Mouse (Mus musculus): Measurements from ENCODE around the gene Agbl4. TPM values are rescaled to one million over a fixed set of nuclear protein-coding genes. Genes with fewer than 3 reads are reported as not detected.

The Agbl4 gene
- polyA plus RNA-seq, 1 experiment: not detected

DNA sequence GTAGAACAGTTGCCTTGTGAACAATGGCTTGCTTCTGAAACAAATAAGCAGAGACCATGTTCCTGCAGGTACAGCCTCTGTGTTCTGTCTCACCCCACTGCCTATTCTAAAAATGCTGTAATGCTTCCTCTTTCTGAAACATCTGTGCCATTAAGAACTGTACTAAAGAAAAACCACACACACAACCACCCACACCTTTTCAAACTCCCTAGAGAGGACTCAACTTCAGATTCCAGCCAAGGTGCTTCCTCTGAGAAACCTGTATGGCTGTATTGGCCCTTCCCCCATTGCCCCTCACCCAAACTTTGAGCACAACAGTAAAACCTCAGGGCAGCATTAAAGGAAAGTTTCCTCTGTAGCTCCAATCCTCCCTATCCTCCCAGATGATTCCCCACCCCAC, 1002.3 kb downstream of the Agbl4 start:
- TF ChIP-seq GATA1 (IDR thresholded peaks at IDR 0.05; ENCODE audit: low read length): no peak

DNA sequence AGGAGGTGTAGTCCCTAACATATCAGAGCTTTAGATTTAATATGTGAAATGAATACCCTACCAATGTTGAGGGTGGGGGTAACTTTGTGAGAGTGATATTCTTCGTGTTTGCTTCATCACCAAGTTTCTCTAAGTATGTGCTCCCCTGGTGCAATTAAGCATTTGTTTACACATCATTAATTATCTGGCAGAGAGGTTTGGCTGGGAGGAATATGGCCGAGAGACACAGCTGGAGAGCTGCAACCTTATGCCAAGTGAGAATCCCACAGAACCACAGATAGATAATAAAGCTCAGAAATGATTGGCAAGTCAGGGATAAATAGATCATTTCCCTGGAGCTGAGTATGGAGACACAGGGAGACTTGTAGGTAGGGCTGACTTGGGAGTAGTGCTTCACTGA, 1003.2 kb downstream of the Agbl4 start:
- no peak for TF ChIP-seq GATA1 (IDR thresholded peaks at IDR 0.05; ENCODE audit: low read length)

DNA sequence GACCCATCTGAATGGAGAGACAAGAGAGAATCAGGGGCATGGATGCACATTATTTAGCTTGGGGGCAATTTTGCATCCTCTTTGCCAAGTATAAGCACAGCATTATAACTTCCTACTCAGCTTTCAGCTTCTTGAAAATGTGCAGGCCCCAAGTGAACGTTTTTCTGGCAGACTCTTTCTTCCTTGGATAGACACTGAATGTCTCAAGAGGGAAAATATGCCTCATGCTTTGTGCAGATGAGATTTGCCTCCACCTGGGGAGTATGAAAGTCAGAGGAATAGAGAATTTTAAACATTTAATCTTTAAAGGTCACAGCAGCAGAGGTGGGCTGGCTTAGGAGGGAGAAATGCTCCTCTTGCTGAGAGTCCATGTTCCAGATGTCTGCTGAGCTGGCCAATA, 1005.8 kb downstream of the Agbl4 start:
- TF ChIP-seq GATA1 (IDR thresholded peaks at IDR 0.05; ENCODE audit: low read length): no peak

DNA sequence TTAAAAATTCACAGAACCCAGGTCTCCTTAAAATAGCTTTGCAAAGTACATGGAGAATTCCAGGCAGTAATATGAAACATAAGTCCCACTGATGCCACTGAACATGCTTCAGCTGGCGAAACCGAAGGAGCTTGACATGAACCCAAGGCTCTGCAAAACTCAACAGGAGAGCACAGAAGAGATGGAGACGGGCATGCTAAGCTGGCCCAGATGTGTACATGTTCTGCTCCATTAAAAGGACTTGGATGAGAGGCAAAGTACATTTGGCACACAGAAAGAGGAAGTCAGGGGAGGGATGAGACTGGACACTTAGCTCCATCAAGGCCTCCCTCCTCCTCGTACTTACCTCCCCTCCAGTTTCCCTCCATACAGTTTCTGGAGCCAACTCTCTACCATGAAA, 1013.3 kb downstream of the Agbl4 start:
- no peak for TF ChIP-seq GATA1 (IDR thresholded peaks at IDR 0.05; ENCODE audit: low read length)

DNA sequence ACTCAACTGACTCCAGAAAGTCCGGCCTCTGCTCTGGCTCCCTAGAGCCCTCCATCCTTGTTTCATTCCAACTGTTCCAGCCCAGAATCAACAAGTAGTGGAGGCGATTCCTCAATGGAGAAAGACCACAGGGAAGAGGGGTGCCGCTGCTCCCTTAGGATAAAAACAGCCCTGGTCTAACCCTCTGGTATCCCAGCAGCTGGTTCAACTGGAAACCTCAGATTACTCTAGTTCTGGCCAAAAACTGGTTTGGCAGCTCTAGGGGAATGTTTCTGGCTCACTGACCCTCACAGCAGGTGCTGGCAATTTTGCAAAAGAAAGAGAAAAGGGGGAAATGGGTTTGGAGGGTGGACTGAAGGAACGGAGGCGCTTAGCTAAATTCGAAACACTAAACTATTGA, 1016.9 kb downstream of the Agbl4 start:
- no peak for TF ChIP-seq GATA1 (IDR thresholded peaks at IDR 0.05; ENCODE audit: low read length)

DNA sequence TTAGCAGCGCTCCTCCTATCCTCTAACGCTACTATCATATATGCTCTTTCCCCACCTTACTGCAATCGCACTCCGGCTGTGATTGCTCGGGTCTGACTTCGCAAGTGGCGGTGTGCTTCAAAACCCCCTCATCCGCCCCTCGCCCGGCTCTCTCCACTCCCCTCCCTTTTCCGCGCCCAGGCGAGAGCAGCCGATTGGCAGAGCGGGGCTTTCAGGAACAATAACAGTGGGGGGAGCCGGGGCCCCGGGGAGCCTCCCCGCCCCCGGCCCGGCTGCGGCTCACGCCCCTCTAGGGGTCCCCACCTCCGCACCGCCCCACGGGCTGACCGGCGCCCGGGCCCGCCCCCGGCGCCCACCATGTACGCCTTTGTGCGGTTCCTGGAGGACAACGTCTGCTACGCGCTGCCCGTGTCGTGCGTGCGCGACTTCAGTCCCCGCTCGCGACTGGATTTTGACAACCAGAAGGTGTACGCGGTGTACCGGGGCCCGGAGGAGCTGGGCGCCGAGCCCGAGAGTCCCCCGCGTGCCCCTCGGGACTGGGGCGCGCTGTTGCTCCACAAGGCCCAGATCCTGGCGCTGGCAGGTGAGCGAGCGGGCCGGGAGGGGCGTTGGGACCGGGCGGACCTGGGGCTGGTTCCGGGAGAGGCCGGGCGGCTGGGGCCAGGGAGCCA, 1017.5 kb downstream of the Agbl4 start, which contains the start of gene Bend5:
Bend5 (plus strand) TSS at position 189 of the 671 bp plus-strand sequence.
- TF ChIP-seq GATA1 (IDR thresholded peaks at IDR 0.05; ENCODE audit: low read length): no peak

DNA sequence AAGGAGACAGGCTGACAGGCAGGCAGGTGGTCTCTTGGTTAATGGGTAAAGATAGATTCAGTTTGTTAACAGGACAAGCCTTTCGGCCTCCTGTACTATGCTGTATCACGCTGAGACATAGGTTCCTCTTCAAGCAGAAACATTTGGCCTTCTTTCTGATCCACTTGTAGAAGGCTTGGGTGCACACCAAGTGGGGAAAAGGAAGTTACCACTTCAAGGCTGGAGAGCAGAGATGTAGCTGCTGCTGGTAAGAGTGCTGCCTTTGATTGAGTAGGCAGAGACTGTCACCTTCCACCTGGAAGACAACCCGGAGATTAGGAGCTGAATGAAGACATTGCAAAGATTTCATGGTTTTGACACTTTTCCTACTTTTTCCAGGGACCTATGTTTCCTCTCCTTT, 1018.7 kb downstream of the Agbl4 start:
- TF ChIP-seq GATA1 (IDR thresholded peaks at IDR 0.05; ENCODE audit: low read length): no peak

DNA sequence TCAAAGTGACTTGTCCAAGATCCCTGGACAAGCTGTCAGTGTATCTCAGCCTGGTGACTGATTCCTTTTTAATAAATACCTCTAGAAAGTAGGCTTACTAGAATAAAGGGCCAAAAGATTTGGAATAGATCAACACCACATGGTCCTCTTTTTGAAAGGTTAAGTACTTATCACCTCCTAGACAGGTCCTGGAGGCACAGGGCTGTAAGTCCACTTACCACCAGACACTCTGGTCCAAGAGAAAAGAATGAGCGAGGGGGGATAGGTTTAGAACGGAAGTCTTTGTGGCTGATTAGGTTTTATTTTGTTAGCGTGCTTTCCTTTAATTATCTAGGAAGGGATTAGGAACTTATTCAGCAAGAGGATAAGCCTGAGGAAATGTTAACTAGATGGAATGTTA, 1019.1 kb downstream of the Agbl4 start:
- TF ChIP-seq GATA1 (IDR thresholded peaks at IDR 0.05; ENCODE audit: low read length): no peak

DNA sequence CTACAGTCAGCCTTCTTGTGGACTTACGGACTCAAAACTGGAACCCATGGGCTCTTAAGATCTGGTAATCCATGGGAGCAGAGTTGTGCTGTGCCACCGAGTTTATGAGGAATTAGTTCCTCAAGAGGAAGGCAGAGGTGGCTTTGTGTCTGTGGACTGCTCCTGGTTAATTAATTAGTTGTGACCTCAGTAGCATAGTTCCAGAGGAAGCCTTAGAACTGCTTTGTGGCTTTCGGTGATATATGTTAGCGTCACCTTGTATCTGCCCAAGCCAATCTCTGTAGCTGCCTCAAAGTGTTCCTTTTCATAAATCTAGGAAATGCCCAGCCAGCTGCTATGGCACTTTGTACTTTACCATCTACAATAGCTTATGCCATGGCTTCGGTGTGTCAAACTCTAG, 1020.3 kb downstream of the Agbl4 start:
- no peak for TF ChIP-seq GATA1 (IDR thresholded peaks at IDR 0.05; ENCODE audit: low read length)

DNA sequence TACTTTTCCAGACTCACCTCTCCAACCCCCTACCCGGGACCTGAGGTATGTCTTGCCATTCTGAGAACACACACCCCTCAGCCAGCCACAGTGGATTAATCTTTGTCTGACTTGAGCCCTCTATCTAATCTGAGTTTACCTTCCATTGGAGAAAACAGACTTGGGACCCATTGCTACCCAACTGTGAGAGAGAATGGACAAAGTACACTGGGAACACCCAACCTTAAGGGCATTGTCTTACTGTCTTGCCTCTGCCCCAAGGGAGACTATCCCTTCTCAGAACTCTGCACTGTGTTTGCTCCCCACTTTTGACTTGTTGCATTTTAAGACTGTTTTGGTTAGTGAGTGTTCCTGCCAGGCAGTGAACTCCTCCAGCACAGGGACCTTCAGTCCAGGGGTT, 1022.0 kb downstream of the Agbl4 start:
- no peak for TF ChIP-seq GATA1 (IDR thresholded peaks at IDR 0.05; ENCODE audit: low read length)

DNA sequence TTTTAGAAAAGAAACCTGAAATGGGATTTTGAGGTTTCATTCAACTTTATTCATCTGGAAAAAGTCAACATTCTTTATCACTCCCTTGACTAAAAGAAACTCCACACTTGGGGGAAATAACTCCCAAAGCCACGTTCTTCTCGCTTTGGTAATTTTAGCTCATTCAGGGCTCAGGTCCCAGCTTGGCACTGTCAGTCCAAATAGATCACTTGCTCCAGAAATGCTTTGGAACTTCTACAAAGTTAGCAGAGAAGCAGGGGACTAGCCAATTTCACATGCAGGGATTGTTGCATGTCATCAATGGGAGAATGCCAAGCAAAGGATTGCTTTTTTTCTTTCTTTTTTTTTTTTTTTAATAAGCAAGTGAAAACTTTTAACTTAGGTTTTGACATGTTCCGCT, 1022.6 kb downstream of the Agbl4 start:
- no peak for TF ChIP-seq GATA1 (IDR thresholded peaks at IDR 0.05; ENCODE audit: low read length)

DNA sequence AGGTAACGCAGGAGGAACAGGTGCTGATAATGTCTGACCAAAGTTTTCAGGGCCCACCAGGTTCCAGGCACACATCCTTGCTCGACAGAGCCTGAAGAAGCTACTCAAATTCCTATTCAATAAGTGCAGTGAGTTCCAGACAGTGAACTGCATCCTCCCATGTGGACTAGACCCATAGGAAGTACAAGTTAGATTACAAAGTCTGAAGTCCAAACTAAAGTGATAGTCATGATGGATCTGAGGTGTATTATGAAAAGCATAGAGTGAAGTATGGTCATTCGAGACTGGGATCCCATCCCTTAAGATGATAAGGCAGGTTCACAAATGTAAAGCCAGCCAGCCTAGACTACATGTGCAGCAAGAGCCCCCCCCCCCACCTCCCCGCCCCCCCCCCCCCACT, 1023.5 kb downstream of the Agbl4 start:
- TF ChIP-seq GATA1 (IDR thresholded peaks at IDR 0.05; ENCODE audit: low read length): no peak

DNA sequence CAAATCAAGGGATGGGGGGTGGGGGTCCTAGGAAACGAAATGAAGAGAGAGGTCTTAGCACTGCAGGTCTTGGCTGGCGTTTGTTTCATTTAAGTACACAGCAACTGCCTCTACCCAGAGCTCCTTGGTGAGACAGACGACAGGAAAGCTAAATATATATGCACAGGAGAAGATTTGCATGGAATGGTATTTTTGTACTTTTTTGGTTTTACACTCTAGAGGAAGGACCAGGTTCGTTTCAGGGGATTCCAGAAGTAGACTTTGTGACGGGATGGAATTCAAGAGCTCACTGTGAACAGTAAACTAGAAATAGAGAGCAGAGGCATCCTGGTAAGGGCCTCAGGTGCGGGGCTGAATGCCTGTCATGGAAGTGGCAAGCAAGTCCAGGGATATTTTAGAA, 1024.3 kb downstream of the Agbl4 start:
- no peak for TF ChIP-seq GATA1 (IDR thresholded peaks at IDR 0.05; ENCODE audit: low read length)

DNA sequence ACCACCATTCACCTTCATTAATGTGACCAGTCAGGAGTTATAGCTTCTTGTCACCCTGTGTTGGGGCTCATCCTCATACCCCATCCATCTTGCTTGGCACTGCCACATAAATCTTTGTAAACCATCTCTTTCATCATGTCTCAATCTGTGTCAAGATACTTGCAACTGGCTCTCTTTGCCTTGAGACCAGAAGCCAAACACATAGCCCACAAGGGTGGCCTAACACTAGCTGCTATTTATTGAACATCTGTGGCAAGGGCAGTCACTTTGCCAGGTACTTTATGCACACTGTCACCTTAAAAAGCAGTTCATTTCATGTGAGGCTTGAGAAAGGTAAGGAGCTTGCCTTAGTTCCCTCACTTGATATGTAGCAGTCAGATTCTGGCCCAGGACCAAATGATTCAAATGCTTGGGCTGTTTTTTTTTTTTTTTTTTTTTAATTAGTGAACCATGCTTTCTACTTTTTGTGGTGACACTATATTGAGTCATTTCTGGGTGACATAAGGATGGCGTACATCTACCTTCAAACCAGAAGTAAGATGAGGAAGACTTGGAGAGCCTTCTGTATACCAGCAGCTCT, 1027.0 kb downstream of the Agbl4 start:
- TF ChIP-seq GATA1 (IDR thresholded peaks at IDR 0.05; ENCODE audit: low read length): no peak

DNA sequence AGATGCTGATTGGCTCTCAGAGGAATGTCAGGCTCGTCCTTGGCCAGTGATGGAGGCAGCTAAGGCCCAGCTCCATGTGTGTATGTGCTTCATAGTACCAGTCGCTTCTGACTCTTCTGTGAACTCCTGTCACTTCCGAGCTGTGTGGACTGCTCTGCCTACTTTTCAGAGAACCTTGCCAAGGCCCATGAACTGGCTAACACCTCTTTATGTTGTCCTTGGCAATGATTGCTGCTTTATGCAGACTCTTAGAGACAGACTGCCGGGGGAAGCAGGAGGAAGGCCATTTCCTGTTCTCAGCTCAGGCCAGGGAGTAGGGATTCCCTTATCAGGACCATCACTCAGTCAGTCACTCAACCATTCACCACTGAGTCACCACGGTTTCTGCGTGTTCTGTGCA, 1027.7 kb downstream of the Agbl4 start:
- no peak for TF ChIP-seq GATA1 (IDR thresholded peaks at IDR 0.05; ENCODE audit: low read length)

DNA sequence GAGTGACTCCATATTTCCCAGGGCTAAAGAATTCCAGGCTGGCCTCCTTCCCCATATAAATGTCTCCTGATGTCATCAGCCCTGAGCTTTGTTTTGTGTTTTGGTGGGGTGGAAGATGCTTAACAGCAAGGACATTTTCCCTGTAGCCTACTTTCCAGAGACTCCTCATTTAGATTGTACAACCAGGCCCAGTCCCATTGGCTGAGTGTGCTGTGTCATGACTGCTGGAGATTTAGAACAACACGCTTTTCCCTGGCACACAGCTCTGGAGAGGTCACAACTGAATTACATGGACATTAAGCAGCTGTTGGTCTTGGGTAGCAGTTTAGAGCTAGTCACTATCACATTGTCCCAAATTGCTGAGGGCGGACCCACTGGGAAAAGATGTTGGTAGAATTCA, 1033.7 kb downstream of the Agbl4 start:
- no peak for TF ChIP-seq GATA1 (IDR thresholded peaks at IDR 0.05; ENCODE audit: low read length)

DNA sequence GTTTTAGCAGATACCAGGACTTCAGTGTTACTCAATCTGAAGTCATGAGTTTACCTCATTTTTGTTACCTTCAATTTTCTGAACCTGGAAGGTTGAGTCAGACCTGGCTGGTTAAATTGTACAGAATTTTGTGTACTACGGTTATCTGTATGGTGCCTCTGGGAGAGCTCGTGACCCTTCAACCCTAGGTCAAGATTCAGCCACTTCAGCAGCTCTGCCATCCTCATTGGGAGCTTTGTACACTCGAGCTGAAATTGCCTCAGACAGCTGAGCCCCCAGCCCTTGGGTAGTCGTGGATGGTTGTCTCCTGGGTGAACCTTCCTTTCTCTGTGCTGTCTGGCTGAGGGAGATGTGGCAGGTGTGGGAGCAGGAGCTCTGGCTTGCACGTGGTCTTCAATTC, 1034.6 kb downstream of the Agbl4 start:
- no peak for TF ChIP-seq GATA1 (IDR thresholded peaks at IDR 0.05; ENCODE audit: low read length)
